Mouse (Mus musculus) cerebellum, postnatal 10 days (tissue): ENCODE results near the gene March9.
"Not testable (repeated sequence)": the region's sequence is repeated elsewhere in the genome, so short reads cannot be mapped to it uniquely, and the experiment has no call there.

Source experiments
- DNase-seq, 2 experiments: peaks; one replicate each; pipeline ENCODE4 v3.0.0; 2021; ENCODE audit warnings: mixed read lengths in 2 of 2

The March9 gene

GRCm38 (mm10) chr10:127079665-127080391 is 19.8 kb upstream of the March9 start:
- peak; percentile 79 to 80 for DNase-seq

GRCm38 (mm10) chr10:127078677-127079575 is 18.9 kb upstream of the March9 start:
- peak; percentile 83 to 87 for DNase-seq

GRCm38 (mm10) chr10:127078001-127078676 is 18.2 kb upstream of the March9 start:
- DNase-seq: peak in 1 of 2 experiments; percentile 49

GRCm38 (mm10) chr10:127077515-127077914 is 17.5 kb upstream of the March9 start:
- DNase-seq: no peak

GRCm38 (mm10) chr10:127076082-127076481 is 16.1 kb upstream of the March9 start:
- DNase-seq: no peak

- DNase-seq: no peak
Measured at GRCm38 (mm10) chr10:127075651-127076050, 15.7 kb upstream of the March9 start.

- no peak for DNase-seq
Measured at GRCm38 (mm10) chr10:127075080-127075479, 15.1 kb upstream of the March9 start, which contains the start of gene Agap2. Agap2 (plus strand) TSS chr10:127075284.

- DNase-seq: no peak
Measured at GRCm38 (mm10) chr10:127073981-127074380, 14.0 kb upstream of the March9 start.

- DNase-seq: not testable (repeated sequence)
Measured at GRCm38 (mm10) chr10:127072969-127073368, 13.0 kb upstream of the March9 start.

- DNase-seq: not testable (repeated sequence)
Measured at GRCm38 (mm10) chr10:127072270-127072669, 12.3 kb upstream of the March9 start.

GRCm38 (mm10) chr10:127071203-127071602 is 11.2 kb upstream of the March9 start:
- no peak for DNase-seq

- peak; percentile 94 to 95 for DNase-seq
Measured at GRCm38 (mm10) chr10:127070190-127071121, 10.5 kb upstream of the March9 start, which contains the start of gene Tspan31. Tspan31 (minus strand) TSS chr10:127070264.

GRCm38 (mm10) chr10:127069281-127070189 is 9.6 kb upstream of the March9 start:
- peak; percentile 80 to 81 for DNase-seq

GRCm38 (mm10) chr10:127068360-127069038 is 8.5 kb upstream of the March9 start:
- no peak for DNase-seq

GRCm38 (mm10) chr10:127066519-127067018 is 6.6 kb upstream of the March9 start:
- no peak for DNase-seq

GRCm38 (mm10) chr10:127065981-127066380 is 6.0 kb upstream of the March9 start:
- DNase-seq: no peak

GRCm38 (mm10) chr10:127063913-127064870 is 4.2 kb upstream of the March9 start:
- peak in 1 of 2 experiments; percentile 41 for DNase-seq

- peak; percentile 100 for DNase-seq
Measured at GRCm38 (mm10) chr10:127063239-127063872, 3.4 kb upstream of the March9 start, which contains the start of gene Cdk4. Cdk4 (plus strand) TSS chr10:127063534.
